Mouse (Mus musculus): ENCODE results near the gene Qars. TPM values are rescaled to one million over a fixed set of nuclear protein-coding genes. Genes with fewer than 3 reads are reported as not detected.

The Qars gene
- polyA plus RNA-seq, 1 experiment from 2014 or later: 111 TPM

DNA sequence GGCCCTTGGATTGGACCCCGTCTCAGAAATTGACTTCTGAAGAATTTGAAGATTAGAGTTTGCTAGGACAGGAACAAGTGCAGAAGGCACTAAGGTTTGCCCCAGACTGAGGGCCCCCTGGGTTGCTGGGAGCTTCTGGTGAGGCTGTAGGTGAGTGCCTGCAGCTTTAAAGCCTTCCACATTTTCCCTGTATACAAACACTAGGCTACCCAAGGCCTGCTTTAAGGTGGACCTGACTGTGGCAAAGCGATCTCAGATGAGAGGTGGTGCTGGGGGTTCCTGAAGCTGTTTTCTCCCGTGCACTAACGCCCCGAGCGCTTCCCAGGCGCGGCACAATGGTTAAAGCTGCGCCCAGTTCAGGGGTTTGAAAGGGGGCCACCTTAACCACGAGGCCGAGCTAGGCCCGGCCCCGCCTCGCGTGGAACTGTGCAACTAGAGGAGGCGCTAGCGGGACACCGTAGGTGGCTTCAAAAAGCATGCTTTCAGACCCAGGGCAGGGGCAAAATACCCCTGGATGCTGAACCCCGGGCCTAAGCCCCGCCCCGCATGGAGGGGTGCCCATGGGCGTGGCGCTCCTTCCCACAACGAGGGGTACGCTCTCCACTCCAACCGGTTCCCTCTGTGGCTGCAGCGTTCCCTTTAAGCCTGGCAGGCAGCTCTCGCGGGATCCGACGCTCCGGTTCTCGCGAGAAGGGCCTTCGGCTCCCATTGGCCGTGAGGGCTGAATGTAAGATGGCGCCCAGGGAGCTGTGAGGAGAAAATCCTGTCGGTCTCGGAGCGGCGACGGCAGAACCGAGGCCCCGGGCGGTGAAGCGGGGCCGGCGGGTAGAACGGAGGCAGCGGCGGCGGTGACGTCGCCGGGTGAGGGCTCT lies 9.1 kb downstream of the Qars start, which contains the start of gene Qrich1:
Qrich1 (plus strand) TSS at position 427 of the 872 bp plus-strand sequence.
- peaks cover 24% of the 10 kb centered on the region for H3K4me1 ChIP-seq
- H3K4me2 ChIP-seq: peak within 1 kb of the TSS; percentile 85
- peak; percentile 95 for ATAC-seq (replicated peaks; ENCODE audit: low FRiP score)
- peaks cover 50% of the 10 kb centered on the region for H3K36me3 ChIP-seq
- peak within 1 kb of the TSS; percentile 96 for H3K9ac ChIP-seq
- H3K9me3 ChIP-seq (replicated peaks): no peaks in the 10 kb centered on the region
- H3K4me3 ChIP-seq (replicated peaks): peak within 1 kb of the TSS; percentile 99
- H3K27ac ChIP-seq: peak within 1 kb of the TSS; percentile 99
- H3K27me3 ChIP-seq: no peaks in the 10 kb centered on the region
- 1% methylated on average over 55 of the region's 55 CpGs for WGBS

- peak overlapping the region; percentile 99 for H3K27ac ChIP-seq
- H3K4me3 ChIP-seq (replicated peaks): peak overlapping the region; percentile 99
- H3K9ac ChIP-seq: peak overlapping the region; percentile 96
- WGBS: under 1% methylated on average over 71 of the region's 95 CpGs
- peak overlapping the region; percentile 85 for H3K4me2 ChIP-seq
- no peaks in the 10 kb centered on the region for H3K9me3 ChIP-seq (replicated peaks)
- H3K36me3 ChIP-seq: peaks cover 42% of the 10 kb centered on the region
- peak; percentile 80 for ATAC-seq (replicated peaks; ENCODE audit: low FRiP score)
- H3K27me3 ChIP-seq: no peaks in the 10 kb centered on the region
- H3K4me1 ChIP-seq: peaks cover 24% of the 10 kb centered on the region
Observed at GRCm38 (mm10) chr9:108517253-108517930, 9.9 kb downstream of the Qars start.

- peak overlapping the region; percentile 96 for H3K9ac ChIP-seq
- WGBS: 0% methylated on average over 13 of the region's 13 CpGs
- peak overlapping the region; percentile 99 for H3K4me3 ChIP-seq (replicated peaks)
- H3K36me3 ChIP-seq: peaks cover 37% of the 10 kb centered on the region
- H3K9me3 ChIP-seq (replicated peaks): no peaks in the 10 kb centered on the region
- peak overlapping the region; percentile 70 for H3K4me2 ChIP-seq
- peak overlapping the region; percentile 99 for H3K27ac ChIP-seq
- no peaks in the 10 kb centered on the region for H3K27me3 ChIP-seq
- no peak; the same call in none of the 2 replicates for ATAC-seq (replicated peaks; ENCODE audit: low FRiP score)
- peaks cover 24% of the 10 kb centered on the region for H3K4me1 ChIP-seq
Observed at GRCm38 (mm10) chr9:108517931-108518332, 10.4 kb downstream of the Qars start.

GRCm38 (mm10) chr9:108521604-108522003 lies 14.1 kb downstream of the Qars start:
- H3K4me1 ChIP-seq: peaks cover 17% of the 10 kb centered on the region
- H3K27me3 ChIP-seq: no peaks in the 10 kb centered on the region
- H3K4me2 ChIP-seq: no peak overlapping the region
- H3K36me3 ChIP-seq: peaks cover 28% of the 10 kb centered on the region
- 79% methylated on average over 2 of the region's 2 CpGs for WGBS
- H3K4me3 ChIP-seq (replicated peaks): no peak overlapping the region
- H3K9me3 ChIP-seq (replicated peaks): no peaks in the 10 kb centered on the region
- ATAC-seq (replicated peaks; ENCODE audit: low FRiP score): no peak
- H3K9ac ChIP-seq: no peak overlapping the region
- H3K27ac ChIP-seq: no peak overlapping the region

- H3K4me1 ChIP-seq: peaks cover 17% of the 10 kb centered on the region
- 96% methylated on average over 4 of the region's 4 CpGs for WGBS
- no peaks in the 10 kb centered on the region for H3K27me3 ChIP-seq
- H3K36me3 ChIP-seq: peaks cover 38% of the 10 kb centered on the region
- H3K4me2 ChIP-seq: no peak overlapping the region
- H3K9ac ChIP-seq: no peak overlapping the region
- H3K9me3 ChIP-seq (replicated peaks): no peaks in the 10 kb centered on the region
- H3K27ac ChIP-seq: no peak overlapping the region
- no peak overlapping the region for H3K4me3 ChIP-seq (replicated peaks)
- ATAC-seq (replicated peaks; ENCODE audit: low FRiP score): no peak
Observed at GRCm38 (mm10) chr9:108523341-108523740, 15.8 kb downstream of the Qars start.

- no peak overlapping the region for H3K9ac ChIP-seq
- H3K4me1 ChIP-seq: 0 out of 2 replicates have a peak, but pooled peaks cover 4% of the 10 kb centered on the region
- no peak overlapping the region for H3K4me2 ChIP-seq
- WGBS: 80% methylated on average over 3 of the region's 3 CpGs
- no peaks in the 10 kb centered on the region for H3K9me3 ChIP-seq (replicated peaks)
- no peaks in the 10 kb centered on the region for H3K27me3 ChIP-seq
- ATAC-seq (replicated peaks; ENCODE audit: low FRiP score): no peak
- no peak overlapping the region for H3K27ac ChIP-seq
- no peak overlapping the region for H3K4me3 ChIP-seq (replicated peaks)
- H3K36me3 ChIP-seq: peaks cover 51% of the 10 kb centered on the region
Observed at GRCm38 (mm10) chr9:108525400-108525799, 17.9 kb downstream of the Qars start.

DNA sequence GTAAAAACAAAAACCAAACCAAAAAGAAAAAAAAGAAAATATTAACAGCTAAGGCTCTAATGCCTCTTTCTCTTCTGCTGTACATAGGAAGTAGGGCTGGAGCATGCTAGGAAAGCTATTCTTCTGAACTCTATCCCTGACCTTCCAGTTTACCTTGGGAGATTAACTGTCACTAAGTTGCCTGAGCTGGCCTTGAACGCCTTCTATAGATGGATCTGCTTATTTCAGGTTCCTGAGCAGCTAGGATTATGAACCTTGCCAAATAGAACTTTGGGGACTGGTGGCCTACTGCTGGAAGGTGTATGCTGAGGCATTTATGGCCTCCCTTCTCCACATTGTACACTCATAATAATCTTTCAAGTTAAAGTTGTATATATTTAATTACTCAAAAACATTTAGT lies 23.4 kb downstream of the Qars start:
- peaks cover 85% of the 10 kb centered on the region for H3K36me3 ChIP-seq
- H3K4me1 ChIP-seq: no peaks in the 10 kb centered on the region
- no peak overlapping the region for H3K27ac ChIP-seq
- no peak overlapping the region for H3K4me2 ChIP-seq
- no peak overlapping the region for H3K9ac ChIP-seq
- WGBS: 88% methylated on average over 1 of the region's 1 CpGs
- no peaks in the 10 kb centered on the region for H3K27me3 ChIP-seq
- no peak overlapping the region for H3K4me3 ChIP-seq (replicated peaks)
- H3K9me3 ChIP-seq (replicated peaks): no peaks in the 10 kb centered on the region
- ATAC-seq (replicated peaks; ENCODE audit: low FRiP score): no peak

DNA sequence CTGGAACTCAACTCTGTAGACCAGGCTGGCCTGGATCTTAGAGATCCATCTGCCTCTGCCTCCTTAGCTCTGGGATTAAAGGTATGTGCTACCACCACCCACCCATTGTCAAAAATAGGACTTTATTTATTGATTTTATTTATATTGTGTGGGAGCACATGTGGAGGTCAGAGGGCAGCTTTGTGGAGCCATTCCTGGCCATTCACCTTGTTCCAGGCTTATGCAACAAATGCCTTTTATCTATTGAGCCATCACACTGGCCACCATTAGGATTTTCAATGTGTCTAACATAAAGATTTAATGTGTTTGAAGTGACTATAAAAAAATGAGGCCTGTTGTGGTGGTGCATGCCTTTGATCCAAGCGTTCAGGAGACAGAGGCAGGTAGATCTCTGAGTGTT lies 24.0 kb downstream of the Qars start:
- Histone ChIP-seq H3K36me3 (peaks cover 90% of the 10 kb centered on the region), H3K27ac (no peak overlapping the region), H3K9ac (no peak overlapping the region), H3K4me1 (no peaks in the 10 kb centered on the region), H3K9me3 (replicated peaks) (no peaks in the 10 kb centered on the region), H3K27me3 (no peaks in the 10 kb centered on the region), H3K4me2 (no peak overlapping the region), H3K4me3 (replicated peaks) (no peak overlapping the region)
- WGBS: 91% methylated on average over 1 of the region's 1 CpGs
- ATAC-seq (replicated peaks; ENCODE audit: low FRiP score): no peak

GRCm38 (mm10) chr9:108540846-108541245 lies 33.3 kb downstream of the Qars start:
- H3K4me1 ChIP-seq: no peaks in the 10 kb centered on the region
- no peak overlapping the region for H3K4me3 ChIP-seq (replicated peaks)
- H3K9me3 ChIP-seq (replicated peaks): no peaks in the 10 kb centered on the region
- ATAC-seq (replicated peaks; ENCODE audit: low FRiP score): no peak
- H3K27me3 ChIP-seq: no peaks in the 10 kb centered on the region
- H3K27ac ChIP-seq: no peak overlapping the region
- H3K9ac ChIP-seq: no peak overlapping the region
- no peak overlapping the region for H3K4me2 ChIP-seq
- H3K36me3 ChIP-seq: peaks cover 96% of the 10 kb centered on the region

DNA sequence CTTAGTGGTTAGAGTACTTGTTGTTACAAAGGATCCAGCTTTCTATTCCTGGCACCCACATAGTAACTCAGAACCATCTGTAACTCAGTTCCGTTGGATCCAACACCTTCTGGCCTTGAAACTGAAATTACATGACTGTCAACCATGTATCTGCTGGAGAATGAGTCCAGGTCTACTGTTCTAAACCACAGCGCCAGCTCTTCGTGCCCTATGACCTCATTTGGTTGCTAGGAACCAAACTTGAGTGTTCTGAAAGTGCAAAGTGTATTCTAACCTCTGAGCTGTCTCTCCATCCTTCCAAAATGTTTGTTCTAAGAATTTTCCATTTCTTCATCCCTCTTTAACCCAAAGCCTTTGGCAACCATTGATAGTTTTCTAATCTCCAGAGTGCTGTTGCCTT lies 38.5 kb downstream of the Qars start:
- H3K9me3 ChIP-seq (replicated peaks): no peaks in the 10 kb centered on the region
- H3K4me1 ChIP-seq: no peaks in the 10 kb centered on the region
- no peak overlapping the region for H3K4me3 ChIP-seq (replicated peaks)
- WGBS: 96% methylated on average over 3 of the region's 3 CpGs
- H3K27ac ChIP-seq: no peak overlapping the region
- H3K9ac ChIP-seq: no peak overlapping the region
- H3K27me3 ChIP-seq: no peaks in the 10 kb centered on the region
- no peak overlapping the region for H3K4me2 ChIP-seq
- ATAC-seq (replicated peaks; ENCODE audit: low FRiP score): no peak
- H3K36me3 ChIP-seq: peaks cover 96% of the 10 kb centered on the region

- no peaks in the 10 kb centered on the region for H3K9me3 ChIP-seq (replicated peaks)
- H3K27ac ChIP-seq: no peak overlapping the region
- no peak overlapping the region for H3K4me3 ChIP-seq (replicated peaks)
- H3K9ac ChIP-seq: no peak overlapping the region
- WGBS: 82% methylated on average over 1 of the region's 1 CpGs
- no peak for ATAC-seq (replicated peaks; ENCODE audit: low FRiP score)
- H3K36me3 ChIP-seq: peaks cover 94% of the 10 kb centered on the region
- no peak overlapping the region for H3K4me2 ChIP-seq
- no peaks in the 10 kb centered on the region for H3K4me1 ChIP-seq
- no peaks in the 10 kb centered on the region for H3K27me3 ChIP-seq
Observed at GRCm38 (mm10) chr9:108546875-108547274, 39.4 kb downstream of the Qars start.

- Histone ChIP-seq H3K9ac (no peak overlapping the region), H3K4me3 (replicated peaks) (no peak overlapping the region), H3K9me3 (replicated peaks) (no peaks in the 10 kb centered on the region), H3K4me1 (peaks cover 15% of the 10 kb centered on the region), H3K27ac (peak overlapping the region; percentile 58; the same call in 1 of the 2 replicates), H3K27me3 (no peaks in the 10 kb centered on the region), H3K36me3 (peaks cover 84% of the 10 kb centered on the region), H3K4me2 (no peak overlapping the region)
- 89% methylated on average over 4 of the region's 4 CpGs for WGBS
- no peak for ATAC-seq (replicated peaks; ENCODE audit: low FRiP score)
Observed at GRCm38 (mm10) chr9:108559169-108559568, 51.7 kb downstream of the Qars start.

Measured in kidney, embryonic 15.5 days (tissue).